In the genomic region with DNA sequence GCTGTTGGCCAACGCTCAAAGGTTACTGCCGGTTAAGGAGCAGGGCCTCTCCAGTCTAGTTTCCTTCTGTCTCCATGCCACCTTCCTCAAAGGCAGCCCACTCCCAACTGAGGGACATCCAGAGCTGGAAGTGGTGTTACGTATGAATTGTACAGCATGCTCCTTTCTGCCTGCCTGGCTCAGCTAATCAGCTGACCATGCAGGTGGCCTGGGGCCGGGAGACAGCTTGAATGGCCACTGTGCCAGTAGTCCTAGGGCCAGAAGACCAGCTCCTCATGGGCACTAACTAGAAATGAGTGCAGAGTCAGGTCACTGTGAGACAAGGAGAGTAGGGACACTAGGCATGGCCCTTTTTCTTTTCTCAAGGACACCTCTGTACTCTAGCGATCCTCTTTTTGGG, we compare ENCODE assay signal across 25 mouse cellular contexts. TPM values are rescaled to one million over a fixed set of nuclear protein-coding genes. Genes with fewer than 3 reads are reported as not detected.
DNase-seq lines count a peak whose midpoint lies in the region; ATAC-seq and TF ChIP-seq lines count a peak whose summit lies in the region.
"Had no signal": no experiment of that assay in that cellular context is flagged by ENCODE, and none has a peak within 500 bp of the region (broad histone marks: within the 10 kb centered on the region; RNA-seq: fewer than 3 reads in every experiment).

No protein-coding gene starts in this region.

- no peaks in the 10 kb centered on the region for H3K9me3 ChIP-seq in hindbrain, postnatal 0 days (ENCODE audit: low read length)
- no peaks in the 10 kb centered on the region for H3K9me3 ChIP-seq in hindbrain, embryonic 16.5 days (ENCODE audit: control insufficient read depth, low read length)
- no peaks in the 10 kb centered on the region for H3K9me3 ChIP-seq in midbrain, postnatal 0 days (ENCODE audit: low read length)
- H3K9me3 ChIP-seq in midbrain, embryonic 14.5 days (ENCODE audit: control insufficient read depth, low read length) = no peaks in the 10 kb centered on the region
- H3K9me3 ChIP-seq: embryonic facial prominence, embryonic 15.5 days; hindbrain, embryonic 13.5 days had no signal

- no peak overlapping the region for H3K4me3 ChIP-seq in hindbrain, postnatal 0 days (ENCODE audit: low read length)
- no peak overlapping the region for H3K4me3 ChIP-seq in hindbrain, embryonic 16.5 days (ENCODE audit: low read length)
- H3K4me3 ChIP-seq in midbrain, postnatal 0 days (ENCODE audit: low read depth, low read length) = no peak overlapping the region
- H3K4me3 ChIP-seq in midbrain, embryonic 14.5 days (replicated peaks; ENCODE audit: low read depth, low read length) = no peak overlapping the region
- no peak overlapping the region for H3K4me3 ChIP-seq in gastrocnemius, adult 2 months
- H3K4me3 ChIP-seq: embryonic facial prominence, embryonic 15.5 days; hindbrain, embryonic 13.5 days had no signal

- no peaks in the 10 kb centered on the region for H3K36me3 ChIP-seq in hindbrain, postnatal 0 days (ENCODE audit: insufficient read depth, low read length)
- peaks cover 2% of the 10 kb centered on the region; the same call in 1 of the 2 replicates for H3K36me3 ChIP-seq in hindbrain, embryonic 16.5 days (ENCODE audit: control insufficient read depth, insufficient read depth, low read length)
- 0 out of 2 replicates have a peak, but pooled peaks cover 4% of the 10 kb centered on the region for H3K36me3 ChIP-seq in midbrain, postnatal 0 days (ENCODE audit: insufficient read depth, low read length)
- H3K36me3 ChIP-seq in midbrain, embryonic 14.5 days (ENCODE audit: control insufficient read depth, insufficient read depth, low read length) = 0 out of 2 replicates have a peak, but pooled peaks cover 5% of the 10 kb centered on the region

- no peak for TF ChIP-seq CTCF in hindbrain, postnatal 0 days (IDR thresholded peaks at IDR 0.05; ENCODE audit: low read depth)
- TF ChIP-seq CTCF in midbrain, postnatal 0 days (IDR thresholded peaks at IDR 0.05) = no peak
- TF ChIP-seq CTCF in gastrocnemius, adult 2 months (IDR thresholded peaks at IDR 0.05) = no peak

- H3K4me1 ChIP-seq in hindbrain, postnatal 0 days (ENCODE audit: insufficient read depth, low read length) = peaks cover 7% of the 10 kb centered on the region; the same call in 1 of the 2 replicates
- peaks cover 14% of the 10 kb centered on the region for H3K4me1 ChIP-seq in hindbrain, embryonic 16.5 days (ENCODE audit: control insufficient read depth, insufficient read depth, low read depth, low read length)
- no peaks in the 10 kb centered on the region for H3K4me1 ChIP-seq in midbrain, postnatal 0 days (ENCODE audit: insufficient read depth, low read length)
- H3K4me1 ChIP-seq in midbrain, embryonic 14.5 days (ENCODE audit: control insufficient read depth, insufficient read depth, low read length) = no peaks in the 10 kb centered on the region

- H3K27ac ChIP-seq in hindbrain, postnatal 0 days = 0 out of 2 replicates have a peak overlapping the region, but pooled peaks have one; percentile 20
- H3K27ac ChIP-seq in hindbrain, embryonic 16.5 days (ENCODE audit: low read depth, low read length) = no peak overlapping the region
- no peak overlapping the region for H3K27ac ChIP-seq in midbrain, postnatal 0 days (ENCODE audit: low read depth, low read length)
- H3K27ac ChIP-seq in midbrain, embryonic 14.5 days (replicated peaks; ENCODE audit: low read depth, low read length) = no peak overlapping the region
- no peak overlapping the region for H3K27ac ChIP-seq in gastrocnemius, adult 2 months
- H3K27ac ChIP-seq: embryonic facial prominence, embryonic 15.5 days; hindbrain, embryonic 13.5 days; kidney, postnatal 0 days; macrophage had no signal

- 67% methylated on average over 5 of the region's 5 CpGs for WGBS in hindbrain, postnatal 0 days
- WGBS in hindbrain, embryonic 16.5 days = 78% methylated on average over 5 of the region's 5 CpGs
- WGBS in midbrain, postnatal 0 days = 82% methylated on average over 5 of the region's 5 CpGs
- WGBS in midbrain, embryonic 14.5 days = 77% methylated on average over 5 of the region's 5 CpGs

- peaks cover 7% of the 10 kb centered on the region; the same call in 1 of the 2 replicates for H3K27me3 ChIP-seq in hindbrain, postnatal 0 days (ENCODE audit: insufficient read depth, low read length)
- H3K27me3 ChIP-seq in hindbrain, embryonic 16.5 days (replicated peaks; ENCODE audit: control insufficient read depth, insufficient read depth, low read length) = peaks cover 34% of the 10 kb centered on the region
- H3K27me3 ChIP-seq in midbrain, postnatal 0 days (ENCODE audit: insufficient read depth, low read length) = peaks cover 37% of the 10 kb centered on the region
- H3K27me3 ChIP-seq in midbrain, embryonic 14.5 days (ENCODE audit: control insufficient read depth, insufficient read depth, low read length) = peaks cover 40% of the 10 kb centered on the region

- intact Hi-C loops in gastrocnemius, adult 2 months (cut with DNase I) = no loop called here

- no peak overlapping the region for H3K4me2 ChIP-seq in hindbrain, postnatal 0 days (ENCODE audit: low read depth, low read length)
- no peak overlapping the region for H3K4me2 ChIP-seq in hindbrain, embryonic 16.5 days (ENCODE audit: low read length)
- H3K4me2 ChIP-seq in midbrain, postnatal 0 days (ENCODE audit: low read depth, low read length, poor library complexity, severe bottlenecking) = no peak overlapping the region
- H3K4me2 ChIP-seq in midbrain, embryonic 14.5 days (ENCODE audit: low read length) = no peak overlapping the region
- H3K4me2 ChIP-seq: embryonic facial prominence, embryonic 15.5 days; hindbrain, embryonic 13.5 days had no signal

- no peak overlapping the region for H3K9ac ChIP-seq in hindbrain, postnatal 0 days (replicated peaks; ENCODE audit: low read length)
- H3K9ac ChIP-seq in hindbrain, embryonic 16.5 days (ENCODE audit: low read depth, low read length) = no peak overlapping the region
- H3K9ac ChIP-seq in midbrain, postnatal 0 days (replicated peaks; ENCODE audit: low read length, poor library complexity, severe bottlenecking) = no peak overlapping the region
- H3K9ac ChIP-seq in midbrain, embryonic 14.5 days (replicated peaks; ENCODE audit: low read length) = no peak overlapping the region
- H3K9ac ChIP-seq: embryonic facial prominence, embryonic 15.5 days had no signal

- no peak for ATAC-seq in hindbrain, postnatal 0 days
- ATAC-seq in hindbrain, embryonic 16.5 days = no peak
- no peak for ATAC-seq in midbrain, postnatal 0 days (ENCODE audit: low FRiP score)
- no peak for ATAC-seq in midbrain, embryonic 14.5 days (ENCODE audit: low FRiP score, low TSS enrichment)
- ATAC-seq: forebrain, embryonic 14.5 days; midbrain, embryonic 16.5 days had no signal

- peak; percentile 22 for DNase-seq in hindbrain, postnatal 0 days (ENCODE audit: low spot score)
- peak; percentile 30 for DNase-seq in midbrain, postnatal 0 days (ENCODE audit: low spot score)
- DNase-seq in midbrain, embryonic 14.5 days = no peak
- DNase-seq in cerebellum, postnatal 10 days = peak; percentile 83 to 86
- no peak for DNase-seq in lung, postnatal 25 days (ENCODE audit: low spot score)
- DNase-seq in gastrocnemius, adult 2 months = no peak
- DNase-seq: adrenal gland, postnatal 14 days; gastrocnemius, postnatal 25 days; heart, postnatal 36 days; right cerebral cortex, adult 18-20 months; right cerebral cortex, postnatal 4 days; thymus, postnatal 36 days had no signal

RNA-seq across cellular contexts. Expression of gene A930017K11Rik, which starts 0.8 kb away (rescaled TPM):
- total RNA-seq in hindbrain, postnatal 0 days (2014; rRNA removed) = 5.6 and 7.2 TPM in 2 replicates
- 4.4 and 5.0 TPM in 2 replicates for polyA plus RNA-seq in hindbrain, postnatal 0 days (2015; fragmentation: Nextera tagmentation; extraction: Ambion mirVana)
- 3.9 and 4.7 TPM in 2 replicates for polyA plus RNA-seq in hindbrain, embryonic 16.5 days (2015; fragmentation: Nextera tagmentation; extraction: Ambion mirVana)
- total RNA-seq in midbrain, postnatal 0 days (2014; rRNA removed) = 2.9 and 4.1 TPM in 2 replicates
- 3.2 and 3.7 TPM in 2 replicates for polyA plus RNA-seq in midbrain, postnatal 0 days (2015; fragmentation: Nextera tagmentation; extraction: Ambion mirVana)
- polyA plus RNA-seq in midbrain, embryonic 14.5 days (2014; fragmentation: Nextera tagmentation; extraction: Ambion mirVana) = 3.3 and 5.2 TPM in 2 replicates
- total RNA-seq in gastrocnemius, adult 2 months (2021) = not detected
- total RNA-seq: adrenal gland, postnatal 14 days; gastrocnemius, postnatal 25 days; layer of hippocampus, postnatal 10 days; liver, adult 2 months had no signal
- polyA plus RNA-seq: heart, embryonic 14.5 days; large intestine, adult 2 months; liver, adult 2 months; macrophage had no signal

RNA-seq across cellular contexts. Expression of gene Nhlrc4, which starts 8.4 kb away (rescaled TPM):
- total RNA-seq in hindbrain, postnatal 0 days (2014; rRNA removed) = 0.61 and 0.68 TPM in 2 replicates
- polyA plus RNA-seq in hindbrain, postnatal 0 days (2015; fragmentation: Nextera tagmentation; extraction: Ambion mirVana) = 0.30 and 0.72 TPM in 2 replicates
- 0.19 and 0.52 TPM in 2 replicates for polyA plus RNA-seq in hindbrain, embryonic 16.5 days (2015; fragmentation: Nextera tagmentation; extraction: Ambion mirVana)
- 0.47 and 0.60 TPM in 2 replicates for total RNA-seq in midbrain, postnatal 0 days (2014; rRNA removed)
- 0.35 and 0.91 TPM in 2 replicates for polyA plus RNA-seq in midbrain, postnatal 0 days (2015; fragmentation: Nextera tagmentation; extraction: Ambion mirVana)
- polyA plus RNA-seq in midbrain, embryonic 14.5 days (2014; fragmentation: Nextera tagmentation; extraction: Ambion mirVana) = 0.16 and 0.32 TPM in 2 replicates
- total RNA-seq in gastrocnemius, adult 2 months (2021) = not detected
- total RNA-seq: gastrocnemius, postnatal 25 days; layer of hippocampus, postnatal 10 days had no signal
- polyA plus RNA-seq: forebrain, embryonic 14.5 days; heart, embryonic 14.5 days; hindbrain, embryonic 13.5 days; intestine, embryonic 14.5 days; large intestine, adult 2 months; macrophage; neural tube, embryonic 14.5 days had no signal

RNA-seq across cellular contexts. Expression of gene Pigq, which starts 8.4 kb away (rescaled TPM):
- 90.6 and 99.7 TPM in 2 replicates for total RNA-seq in hindbrain, postnatal 0 days (2014; rRNA removed)
- 69.7 and 76.3 TPM in 2 replicates for polyA plus RNA-seq in hindbrain, postnatal 0 days (2015; fragmentation: Nextera tagmentation; extraction: Ambion mirVana)
- 83.1 and 90.5 TPM in 2 replicates for polyA plus RNA-seq in hindbrain, embryonic 16.5 days (2015; fragmentation: Nextera tagmentation; extraction: Ambion mirVana)
- 73.6 and 111 TPM in 2 replicates for total RNA-seq in midbrain, postnatal 0 days (2014; rRNA removed)
- 75.4 and 79.7 TPM in 2 replicates for polyA plus RNA-seq in midbrain, postnatal 0 days (2015; fragmentation: Nextera tagmentation; extraction: Ambion mirVana)
- polyA plus RNA-seq in midbrain, embryonic 14.5 days (2014; fragmentation: Nextera tagmentation; extraction: Ambion mirVana) = 53.6 and 57.9 TPM in 2 replicates
- total RNA-seq in gastrocnemius, adult 2 months (2021) = 10 to 100 TPM; 21.0 to 28.6 TPM

RNA-seq across cellular contexts. Expression of gene Capn15, which starts 32.4 kb away (rescaled TPM):
- total RNA-seq in hindbrain, postnatal 0 days (2014; rRNA removed) = 35.1 and 41.4 TPM in 2 replicates
- polyA plus RNA-seq in hindbrain, postnatal 0 days (2015; fragmentation: Nextera tagmentation; extraction: Ambion mirVana) = 19.0 and 20.1 TPM in 2 replicates
- polyA plus RNA-seq in hindbrain, embryonic 16.5 days (2015; fragmentation: Nextera tagmentation; extraction: Ambion mirVana) = 20.6 and 25.5 TPM in 2 replicates
- 29.7 and 36.8 TPM in 2 replicates for total RNA-seq in midbrain, postnatal 0 days (2014; rRNA removed)
- 14.7 and 20.1 TPM in 2 replicates for polyA plus RNA-seq in midbrain, postnatal 0 days (2015; fragmentation: Nextera tagmentation; extraction: Ambion mirVana)
- polyA plus RNA-seq in midbrain, embryonic 14.5 days (2014; fragmentation: Nextera tagmentation; extraction: Ambion mirVana) = 21.1 and 25.7 TPM in 2 replicates
- 1 to 10 TPM; 6.0 to 9.4 TPM for total RNA-seq in gastrocnemius, adult 2 months (2021)

RNA-seq across cellular contexts. Expression of gene Rab40c, which starts 33.6 kb away (rescaled TPM):
- 33.2 and 39.1 TPM in 2 replicates for total RNA-seq in hindbrain, postnatal 0 days (2014; rRNA removed)
- polyA plus RNA-seq in hindbrain, postnatal 0 days (2015; fragmentation: Nextera tagmentation; extraction: Ambion mirVana) = 34.7 and 35.3 TPM in 2 replicates
- 49.5 and 50.8 TPM in 2 replicates for polyA plus RNA-seq in hindbrain, embryonic 16.5 days (2015; fragmentation: Nextera tagmentation; extraction: Ambion mirVana)
- 42.1 and 43.0 TPM in 2 replicates for total RNA-seq in midbrain, postnatal 0 days (2014; rRNA removed)
- 36.2 and 38.9 TPM in 2 replicates for polyA plus RNA-seq in midbrain, postnatal 0 days (2015; fragmentation: Nextera tagmentation; extraction: Ambion mirVana)
- 29.4 and 46.9 TPM in 2 replicates for polyA plus RNA-seq in midbrain, embryonic 14.5 days (2014; fragmentation: Nextera tagmentation; extraction: Ambion mirVana)
- 1 to 10 TPM; 8.1 to 9.5 TPM for total RNA-seq in gastrocnemius, adult 2 months (2021)

Comparison
In these comparisons a context has a peak if more than half of its experiments do, and no peak if none do; other contexts are left out.
1. DNase-seq: peak in hindbrain, postnatal 0 days (single experiment), midbrain, postnatal 0 days (single experiment) and cerebellum, postnatal 10 days (2 of 2); none in midbrain, embryonic 14.5 days (single experiment), lung, postnatal 25 days (single experiment) and gastrocnemius, adult 2 months (single experiment).